Mouse (Mus musculus): Measurements from ENCODE around the gene Alms1. TPM values are rescaled to one million over a fixed set of nuclear protein-coding genes. Genes with fewer than 3 reads are reported as not detected.

Gene Alms1
- polyA plus RNA-seq, 1 experiment = 2.7 TPM

- no peaks in the 10 kb centered on the region for H3K4me1 ChIP-seq (replicated peaks; ENCODE audit: control insufficient read depth, insufficient read depth, low read length)
- no peaks in the 10 kb centered on the region for H3K27me3 ChIP-seq (ENCODE audit: control insufficient read depth, insufficient read depth, low read length)
- no peak for DNase-seq
- TF ChIP-seq CTCF (IDR thresholded peaks at IDR 0.05; ENCODE audit: borderline replicate concordance, control insufficient read depth, extremely low read depth, insufficient read depth, low read length, poor library complexity) (no peak), POLR2A (IDR thresholded peaks at IDR 0.05; ENCODE audit: control insufficient read depth, extremely low read depth, insufficient read depth, low read length, poor library complexity) (no peak)
- WGBS = 95% methylated on average over 5 of the region's 5 CpGs
- H3K4me3 ChIP-seq (ENCODE audit: control insufficient read depth, insufficient read depth, low read length) = no peak overlapping the region
- H3K27ac ChIP-seq (ENCODE audit: control insufficient read depth, insufficient read depth, low read length) = no peak overlapping the region
- H3K36me3 ChIP-seq (ENCODE audit: control insufficient read depth, insufficient read depth, low read length) = no peaks in the 10 kb centered on the region
These were observed 5.6 kb upstream of the Alms1 start for GRCm38 (mm10) chr6:85581688-85582087.

GRCm38 (mm10) chr6:85584612-85585011 lies 2.7 kb upstream of the Alms1 start:
- Histone ChIP-seq H3K4me3 (ENCODE audit: control insufficient read depth, insufficient read depth, low read length) (no peak overlapping the region), H3K36me3 (ENCODE audit: control insufficient read depth, insufficient read depth, low read length) (no peaks in the 10 kb centered on the region), H3K27ac (ENCODE audit: control insufficient read depth, insufficient read depth, low read length) (no peak overlapping the region), H3K4me1 (replicated peaks; ENCODE audit: control insufficient read depth, insufficient read depth, low read length) (no peaks in the 10 kb centered on the region), H3K27me3 (ENCODE audit: control insufficient read depth, insufficient read depth, low read length) (no peaks in the 10 kb centered on the region)
- 67% methylated on average over 4 of the region's 4 CpGs for WGBS
- no peak for TF ChIP-seq POLR2A (IDR thresholded peaks at IDR 0.05; ENCODE audit: control insufficient read depth, extremely low read depth, insufficient read depth, low read length, poor library complexity)
- no peak for TF ChIP-seq CTCF (IDR thresholded peaks at IDR 0.05; ENCODE audit: borderline replicate concordance, control insufficient read depth, extremely low read depth, insufficient read depth, low read length, poor library complexity)
- DNase-seq = no peak

GRCm38 (mm10) chr6:85586805-85587367 lies 445 bp upstream of the Alms1 start:
- WGBS = 57% methylated on average over 9 of the region's 9 CpGs
- no peak overlapping the region for H3K27ac ChIP-seq (ENCODE audit: control insufficient read depth, insufficient read depth, low read length)
- H3K4me3 ChIP-seq (ENCODE audit: control insufficient read depth, insufficient read depth, low read length) = no peak overlapping the region
- no peaks in the 10 kb centered on the region for H3K27me3 ChIP-seq (ENCODE audit: control insufficient read depth, insufficient read depth, low read length)
- H3K4me1 ChIP-seq (replicated peaks; ENCODE audit: control insufficient read depth, insufficient read depth, low read length) = no peaks in the 10 kb centered on the region
- no peaks in the 10 kb centered on the region for H3K36me3 ChIP-seq (ENCODE audit: control insufficient read depth, insufficient read depth, low read length)
- DNase-seq = no peak
- TF ChIP-seq POLR2A (IDR thresholded peaks at IDR 0.05; ENCODE audit: control insufficient read depth, extremely low read depth, insufficient read depth, low read length, poor library complexity) (no peak), CTCF (IDR thresholded peaks at IDR 0.05; ENCODE audit: borderline replicate concordance, control insufficient read depth, extremely low read depth, insufficient read depth, low read length, poor library complexity) (no peak)

GRCm38 (mm10) chr6:85588164-85588563 lies 833 bp downstream of the Alms1 start:
- DNase-seq = no peak
- TF ChIP-seq POLR2A (IDR thresholded peaks at IDR 0.05; ENCODE audit: control insufficient read depth, extremely low read depth, insufficient read depth, low read length, poor library complexity) (no peak), CTCF (IDR thresholded peaks at IDR 0.05; ENCODE audit: borderline replicate concordance, control insufficient read depth, extremely low read depth, insufficient read depth, low read length, poor library complexity) (no peak)
- Histone ChIP-seq H3K27me3 (ENCODE audit: control insufficient read depth, insufficient read depth, low read length) (no peaks in the 10 kb centered on the region), H3K4me3 (ENCODE audit: control insufficient read depth, insufficient read depth, low read length) (peak overlapping the region; percentile 75), H3K27ac (ENCODE audit: control insufficient read depth, insufficient read depth, low read length) (no peak overlapping the region), H3K36me3 (ENCODE audit: control insufficient read depth, insufficient read depth, low read length) (no peaks in the 10 kb centered on the region), H3K4me1 (replicated peaks; ENCODE audit: control insufficient read depth, insufficient read depth, low read length) (no peaks in the 10 kb centered on the region)
- WGBS = 1% methylated on average over 10 of the region's 10 CpGs

- Histone ChIP-seq H3K36me3 (ENCODE audit: control insufficient read depth, insufficient read depth, low read length) (no peaks in the 10 kb centered on the region), H3K4me1 (replicated peaks; ENCODE audit: control insufficient read depth, insufficient read depth, low read length) (no peaks in the 10 kb centered on the region), H3K27me3 (ENCODE audit: control insufficient read depth, insufficient read depth, low read length) (no peaks in the 10 kb centered on the region), H3K27ac (ENCODE audit: control insufficient read depth, insufficient read depth, low read length) (no peak overlapping the region), H3K4me3 (ENCODE audit: control insufficient read depth, insufficient read depth, low read length) (no peak overlapping the region)
- DNase-seq = no peak
- 23% methylated on average over 4 of the region's 4 CpGs for WGBS
- TF ChIP-seq POLR2A (IDR thresholded peaks at IDR 0.05; ENCODE audit: control insufficient read depth, extremely low read depth, insufficient read depth, low read length, poor library complexity) = no peak
- TF ChIP-seq CTCF (IDR thresholded peaks at IDR 0.05; ENCODE audit: borderline replicate concordance, control insufficient read depth, extremely low read depth, insufficient read depth, low read length, poor library complexity) = no peak
These were observed 1.2 kb downstream of the Alms1 start for GRCm38 (mm10) chr6:85588568-85588967.

DNA sequence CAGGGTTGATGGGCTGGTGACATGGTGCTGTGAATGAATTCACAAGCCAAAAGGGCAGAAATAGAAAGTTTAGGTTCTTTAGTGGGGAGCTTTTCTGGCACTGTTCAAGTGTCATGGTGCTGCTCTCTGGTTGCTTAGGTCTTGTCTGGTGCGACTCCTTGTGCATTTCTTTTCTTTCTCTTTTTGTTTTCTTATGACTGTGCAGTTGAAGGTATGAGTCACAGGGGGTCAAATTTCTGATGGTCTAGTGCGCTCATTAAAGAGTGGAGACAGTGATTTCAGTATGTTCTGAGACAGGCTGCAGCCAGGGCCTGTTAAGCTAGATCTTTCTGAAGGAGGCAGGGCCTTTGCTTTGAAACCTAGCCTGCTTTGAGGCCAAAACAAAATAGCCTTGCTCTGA lies 2.8 kb downstream of the Alms1 start:
- Histone ChIP-seq H3K27ac (ENCODE audit: control insufficient read depth, insufficient read depth, low read length) (no peak overlapping the region), H3K27me3 (ENCODE audit: control insufficient read depth, insufficient read depth, low read length) (no peaks in the 10 kb centered on the region), H3K4me3 (ENCODE audit: control insufficient read depth, insufficient read depth, low read length) (no peak overlapping the region), H3K4me1 (replicated peaks; ENCODE audit: control insufficient read depth, insufficient read depth, low read length) (no peaks in the 10 kb centered on the region), H3K36me3 (ENCODE audit: control insufficient read depth, insufficient read depth, low read length) (no peaks in the 10 kb centered on the region)
- 94% methylated on average over 2 of the region's 2 CpGs for WGBS
- no peak for DNase-seq
- TF ChIP-seq CTCF (IDR thresholded peaks at IDR 0.05; ENCODE audit: borderline replicate concordance, control insufficient read depth, extremely low read depth, insufficient read depth, low read length, poor library complexity) (no peak), POLR2A (IDR thresholded peaks at IDR 0.05; ENCODE audit: control insufficient read depth, extremely low read depth, insufficient read depth, low read length, poor library complexity) (no peak)

- H3K4me3 ChIP-seq (ENCODE audit: control insufficient read depth, insufficient read depth, low read length) = no peak overlapping the region
- DNase-seq = no peak
These were observed 12.0 kb downstream of the Alms1 start for GRCm38 (mm10) chr6:85599310-85599709.

More at GRCm38 (mm10) chr6:85599310-85599709, 12.0 kb downstream of the Alms1 start:
- H3K27me3 ChIP-seq (ENCODE audit: control insufficient read depth, insufficient read depth, low read length) = no peaks in the 10 kb centered on the region
- no peak overlapping the region for H3K27ac ChIP-seq (ENCODE audit: control insufficient read depth, insufficient read depth, low read length)
- 41% methylated on average over 1 of the region's 1 CpGs for WGBS
- TF ChIP-seq CTCF (IDR thresholded peaks at IDR 0.05; ENCODE audit: borderline replicate concordance, control insufficient read depth, extremely low read depth, insufficient read depth, low read length, poor library complexity) = no peak
- H3K4me1 ChIP-seq (replicated peaks; ENCODE audit: control insufficient read depth, insufficient read depth, low read length) = no peaks in the 10 kb centered on the region
- no peaks in the 10 kb centered on the region for H3K36me3 ChIP-seq (ENCODE audit: control insufficient read depth, insufficient read depth, low read length)
